Mouse (Mus musculus) neural tube, embryonic 13.5 days (tissue): ENCODE measurements around the gene Dpyd. TPM values are rescaled to one million over a fixed set of nuclear protein-coding genes. Genes with fewer than 3 reads are reported as not detected.

ENCODE experiments used
- ATAC-seq: fragments of 200-750 bp; cut with Nextera tagmentation; 2 replicates; pipeline ENCODE4 v1.8.0; 2017; ENCODE audit warnings: low read depth, mild to moderate bottlenecking, moderate TSS enrichment, moderate library complexity
- H3K27ac ChIP-seq: fragments of 300-500 bp; sonication (generic); replicated peaks from 2 replicates; pipeline ENCODE4 v1.5.1; 2015; ENCODE audit warnings: moderate library complexity, mild to moderate bottlenecking, inconsistent platforms
- H3K27me3 ChIP-seq: fragments of 300-500 bp; sonication (generic); 2 replicates; pipeline ENCODE4 v1.6.1; 2015; ENCODE audit warnings: mild to moderate bottlenecking, inconsistent platforms
- H3K36me3 ChIP-seq: fragments of 300-500 bp; sonication (generic); 2 replicates; pipeline ENCODE4 v1.6.1; 2015; ENCODE audit warnings: mild to moderate bottlenecking, inconsistent platforms
- H3K4me1 ChIP-seq: fragments of 300-500 bp; sonication (generic); replicated peaks from 2 replicates; pipeline ENCODE4 v1.6.1; 2015; ENCODE audit warnings: inconsistent platforms
- H3K4me2 ChIP-seq: fragments of 300-500 bp; sonication (generic); 2 replicates; pipeline ENCODE4 v1.6.1; 2015; ENCODE audit warnings: inconsistent platforms, mild to moderate bottlenecking, moderate library complexity
- H3K4me3 ChIP-seq: fragments of 300-500 bp; sonication (generic); 2 replicates; pipeline ENCODE4 v1.5.1; 2015; ENCODE audit warnings: mild to moderate bottlenecking, inconsistent platforms
- H3K9ac ChIP-seq: fragments of 300-500 bp; sonication (generic); 2 replicates; pipeline ENCODE4 v1.6.1; 2015; ENCODE audit warnings: moderate library complexity, mild to moderate bottlenecking, inconsistent platforms
- H3K9me3 ChIP-seq: fragments of 300-500 bp; sonication (generic); 2 replicates; pipeline ENCODE4 v1.6.1; 2016; ENCODE audit warnings: inconsistent platforms
- WGBS: fragments of 180-500 bp; shearing (Covaris S2); methylation state at CpG from one replicate; pipeline ENCODE4 v1.1.7; 2015; 5-methylcytosine and 5-hydroxymethylcytosine counted together
- polyA plus RNA-seq: library from polyadenylated mRNA; unstranded; fragments of >200 nt; fragmentation: Nextera tagmentation; extraction: Ambion mirVana; gene quantifications from 2 replicates; pipeline ENCODE4 v1.2.1, GENCODE M21; 2015

Gene Dpyd
- 6.0 and 6.8 TPM in 2 replicates for polyA plus RNA-seq

DNA sequence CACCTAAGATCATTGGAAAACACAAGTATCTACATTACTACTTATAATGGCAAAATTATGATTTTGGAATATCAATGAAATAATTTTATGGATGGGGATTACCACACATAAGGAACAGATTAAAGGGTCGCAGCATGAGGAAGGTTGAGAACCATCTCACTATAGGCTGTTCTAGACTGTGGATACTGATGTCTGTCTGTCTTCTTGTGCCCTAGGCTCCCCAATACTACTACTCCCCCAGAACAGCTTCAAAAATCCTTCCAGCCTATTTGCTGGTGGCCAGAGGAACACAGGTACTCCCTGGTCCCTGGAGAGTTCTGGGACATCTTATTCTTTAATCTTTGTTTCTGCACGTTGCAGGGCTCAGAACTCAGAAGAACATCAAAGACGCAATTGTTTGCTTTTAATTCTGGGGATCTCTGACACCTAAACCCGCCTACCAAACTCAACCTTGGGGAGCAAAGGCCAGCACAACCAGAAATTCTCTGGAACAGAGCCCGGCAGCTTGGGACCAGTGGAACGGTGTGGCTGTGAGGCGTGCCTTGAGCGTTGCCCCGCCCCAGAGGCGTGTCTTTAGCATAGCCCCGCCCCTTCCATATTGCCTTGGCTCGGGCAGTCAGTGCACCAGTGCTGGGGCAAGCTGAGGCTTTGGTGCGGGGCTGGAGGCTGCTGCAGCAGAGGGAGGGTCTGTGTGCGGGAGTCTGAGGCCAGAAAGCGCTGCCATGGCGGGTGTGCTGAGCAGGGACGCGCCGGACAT, at the start of gene Dpyd:
Gene Dpyd (plus strand): TSS at position 576 of the 757 bp plus-strand sequence.
- Histone ChIP-seq H3K4me2 (peak within 1 kb of the TSS; percentile 91), H3K4me3 (peak within 1 kb of the TSS; percentile 68), H3K27ac (no peak within 1 kb of the TSS), H3K9me3 (no peaks in the 10 kb centered on the region), H3K4me1 (peaks cover 12% of the 10 kb centered on the region), H3K27me3 (no peaks in the 10 kb centered on the region), H3K9ac (peak within 1 kb of the TSS; percentile 77), H3K36me3 (no peaks in the 10 kb centered on the region)
- ATAC-seq: peak; percentile 100
- WGBS: 6% methylated on average over 19 of the region's 19 CpGs

DNA sequence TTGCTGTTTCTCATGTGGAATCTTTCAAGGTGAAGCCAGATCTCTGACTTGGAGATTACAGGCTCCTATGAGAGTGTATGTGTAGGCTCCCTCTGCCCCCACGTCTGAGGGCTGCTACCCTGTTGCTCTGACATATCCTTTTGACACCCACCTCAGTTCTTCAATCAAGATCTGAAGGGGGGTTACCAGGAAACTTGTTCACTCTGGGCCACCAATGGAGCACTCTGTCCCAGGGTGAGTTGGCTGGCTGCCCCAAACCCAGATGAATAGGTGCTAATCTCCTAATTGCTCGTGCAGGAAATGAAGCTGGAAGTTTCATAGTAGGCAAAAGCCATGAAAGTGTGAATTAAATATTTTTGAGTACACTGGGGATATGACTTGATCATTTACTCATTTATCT, 24.3 kb upstream of the Dpyd start:
- no peak for ATAC-seq
- no peak overlapping the region for H3K27ac ChIP-seq
- H3K27me3 ChIP-seq: no peaks in the 10 kb centered on the region
- no peak overlapping the region for H3K9ac ChIP-seq
- no peak overlapping the region for H3K4me3 ChIP-seq
- H3K4me2 ChIP-seq: no peak overlapping the region
- H3K36me3 ChIP-seq: no peaks in the 10 kb centered on the region
- 59% methylated on average over 2 of the region's 2 CpGs for WGBS
- no peaks in the 10 kb centered on the region for H3K4me1 ChIP-seq
- no peaks in the 10 kb centered on the region for H3K9me3 ChIP-seq

DNA sequence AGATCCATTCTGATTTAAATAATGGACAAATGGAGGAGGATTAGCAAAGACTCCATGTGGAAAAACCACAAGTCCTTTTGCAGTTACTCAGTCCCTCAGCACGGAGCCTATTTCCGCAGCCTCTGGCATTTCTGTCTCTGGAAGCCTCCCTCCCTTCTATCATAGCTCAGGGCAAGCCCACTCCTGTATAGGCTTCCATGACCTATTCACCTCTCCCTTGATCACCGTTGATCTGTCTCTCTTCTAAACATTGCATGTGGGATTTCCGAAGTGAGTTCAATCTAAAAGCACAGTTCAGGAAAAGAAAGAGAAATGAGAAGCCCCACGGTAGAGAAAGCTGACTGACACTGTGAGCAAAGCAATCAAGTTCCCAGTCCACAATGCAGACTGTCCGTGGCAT, 20.2 kb upstream of the Dpyd start:
- Histone ChIP-seq H3K4me3 (no peak overlapping the region), H3K27ac (no peak overlapping the region), H3K27me3 (no peaks in the 10 kb centered on the region), H3K4me1 (no peaks in the 10 kb centered on the region), H3K4me2 (no peak overlapping the region), H3K9me3 (no peaks in the 10 kb centered on the region), H3K9ac (no peak overlapping the region), H3K36me3 (no peaks in the 10 kb centered on the region)
- 70% methylated on average over 6 of the region's 6 CpGs for WGBS
- no peak for ATAC-seq

DNA sequence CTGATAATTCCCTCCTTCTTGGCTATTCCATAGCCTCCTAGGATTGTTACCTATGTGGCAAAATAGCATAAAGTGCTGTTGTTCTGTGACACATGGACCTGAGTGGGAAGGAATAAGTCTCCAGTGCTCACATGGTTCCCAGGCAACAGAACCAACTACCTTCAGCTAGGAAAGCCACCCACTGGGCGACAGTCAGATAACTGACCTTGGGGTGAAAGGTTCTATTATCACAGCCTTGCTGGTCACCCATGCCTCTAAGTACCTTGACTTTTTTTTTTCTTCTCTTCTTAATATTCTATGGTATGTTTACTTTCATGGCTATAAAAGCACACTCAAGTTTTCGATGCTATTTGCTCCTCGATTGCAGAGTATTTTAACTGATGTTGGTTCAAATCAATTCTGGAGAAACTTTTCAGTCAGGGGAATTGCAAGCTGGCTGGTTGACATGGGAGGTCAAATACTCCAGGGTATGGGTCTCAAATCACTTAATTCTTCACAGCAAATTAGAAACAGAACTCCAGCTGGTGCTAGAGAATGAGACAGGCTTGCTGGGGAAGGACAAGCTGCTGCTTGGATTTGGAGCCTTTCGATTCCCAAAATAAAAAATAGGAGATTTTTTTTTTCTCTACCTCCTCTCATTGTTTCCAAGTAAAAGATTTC, 14.2 kb upstream of the Dpyd start:
- whole genome bisulfite sequencing: 48% methylated on average over 4 of the region's 4 CpGs

GRCm38 (mm10) chr3:118557605-118558004, 4.3 kb upstream of the Dpyd start:
- 62% methylated on average over 1 of the region's 1 CpGs for WGBS
- ATAC-seq: no peak
- Histone ChIP-seq H3K36me3 (no peaks in the 10 kb centered on the region), H3K4me3 (no peak overlapping the region), H3K27me3 (no peaks in the 10 kb centered on the region), H3K4me2 (no peak overlapping the region), H3K9me3 (no peaks in the 10 kb centered on the region), H3K27ac (no peak overlapping the region), H3K9ac (no peak overlapping the region), H3K4me1 (peaks cover 9% of the 10 kb centered on the region)

More for the DNA sequence above, 14.2 kb upstream of the Dpyd start:
- Histone ChIP-seq H3K36me3 (no peaks in the 10 kb centered on the region), H3K9me3 (no peaks in the 10 kb centered on the region), H3K4me2 (no peak overlapping the region), H3K27me3 (no peaks in the 10 kb centered on the region), H3K4me1 (peaks cover 10% of the 10 kb centered on the region), H3K4me3 (no peak overlapping the region), H3K27ac (no peak overlapping the region), H3K9ac (no peak overlapping the region)
- no peak for ATAC-seq

DNA sequence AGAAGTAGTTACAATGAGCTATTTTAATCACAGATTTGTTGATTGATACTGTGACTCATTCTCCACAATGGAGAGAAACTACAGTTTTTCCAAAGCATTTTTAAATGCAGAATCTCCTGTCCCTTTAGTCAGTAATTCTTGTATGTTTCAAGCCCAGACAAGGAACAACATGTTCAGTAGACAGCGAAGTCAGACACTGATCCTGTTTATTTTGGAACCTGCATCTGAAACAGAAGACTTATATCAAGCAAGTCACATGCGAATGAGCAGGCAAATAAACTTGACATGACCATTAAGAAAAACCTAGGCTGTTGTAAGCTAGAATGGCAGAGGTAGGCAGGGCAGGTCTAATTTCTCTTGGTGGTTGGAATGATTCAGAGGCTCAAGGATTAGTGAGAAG, 2.0 kb upstream of the Dpyd start:
- H3K4me1 ChIP-seq: peaks cover 12% of the 10 kb centered on the region
- H3K27me3 ChIP-seq: no peaks in the 10 kb centered on the region
- H3K4me3 ChIP-seq: no peak overlapping the region
- H3K36me3 ChIP-seq: no peaks in the 10 kb centered on the region
- ATAC-seq: no peak
- WGBS: 91% methylated on average over 2 of the region's 2 CpGs
- H3K4me2 ChIP-seq: no peak overlapping the region
- H3K9me3 ChIP-seq: no peaks in the 10 kb centered on the region
- H3K9ac ChIP-seq: no peak overlapping the region
- H3K27ac ChIP-seq: no peak overlapping the region

DNA sequence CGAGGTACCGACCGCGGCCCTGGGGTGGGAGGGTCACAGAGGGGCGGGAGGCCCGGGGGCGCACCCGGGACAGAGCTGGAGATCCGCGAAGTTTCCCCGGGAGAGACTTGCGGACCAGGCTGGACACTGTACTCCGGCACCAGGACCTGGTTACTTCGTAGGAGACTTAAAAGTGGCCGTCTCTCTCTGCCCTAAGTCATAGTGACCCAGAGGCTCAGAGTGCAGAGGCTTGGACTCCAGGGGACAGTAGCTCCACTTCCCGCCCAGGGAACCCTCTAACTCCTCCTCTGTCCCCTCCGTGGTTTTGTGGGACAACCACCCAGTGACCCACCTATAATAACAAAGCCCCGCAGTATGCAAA, 362 bp downstream of the Dpyd start:
- no peak overlapping the region for H3K27ac ChIP-seq
- WGBS: 3% methylated on average over 18 of the region's 18 CpGs
- peak overlapping the region; percentile 77 for H3K9ac ChIP-seq
- no peaks in the 10 kb centered on the region for H3K27me3 ChIP-seq
- H3K36me3 ChIP-seq: no peaks in the 10 kb centered on the region
- H3K9me3 ChIP-seq: no peaks in the 10 kb centered on the region
- peak overlapping the region; percentile 91 for H3K4me2 ChIP-seq
- H3K4me3 ChIP-seq: peak overlapping the region; percentile 68
- peaks cover 12% of the 10 kb centered on the region for H3K4me1 ChIP-seq
- ATAC-seq: peak; percentile 74

DNA sequence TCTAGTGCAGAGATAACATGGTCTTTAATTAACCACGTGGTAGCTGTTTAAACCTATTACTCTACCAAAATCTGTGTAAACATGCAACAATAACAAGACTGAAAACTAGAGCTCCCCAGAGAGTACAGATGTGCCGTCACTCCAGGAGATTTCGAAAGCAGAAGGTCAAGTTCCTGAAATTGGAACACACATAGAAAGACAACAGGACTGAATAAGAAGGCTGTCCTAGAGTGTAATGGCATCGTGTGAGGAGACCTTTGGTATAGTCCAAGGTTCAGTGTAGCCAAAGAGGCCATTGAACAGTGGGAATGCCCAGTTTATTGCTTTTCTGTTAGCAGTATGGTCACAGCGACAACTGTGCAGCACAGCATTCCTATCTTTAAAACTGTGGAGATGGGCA, 4.8 kb downstream of the Dpyd start:
- WGBS: 46% methylated on average over 5 of the region's 5 CpGs
- ATAC-seq: no peak
- no peak overlapping the region for H3K4me2 ChIP-seq

GRCm38 (mm10) chr3:118570197-118570596, 8.3 kb downstream of the Dpyd start:
- no peak for ATAC-seq
- Histone ChIP-seq H3K27ac (no peak overlapping the region), H3K4me1 (no peaks in the 10 kb centered on the region), H3K27me3 (no peaks in the 10 kb centered on the region), H3K9ac (no peak overlapping the region), H3K36me3 (no peaks in the 10 kb centered on the region), H3K4me2 (no peak overlapping the region), H3K9me3 (no peaks in the 10 kb centered on the region), H3K4me3 (no peak overlapping the region)
- WGBS: 34% methylated on average over 7 of the region's 7 CpGs

More for the DNA sequence above, 4.8 kb downstream of the Dpyd start:
- Histone ChIP-seq H3K9me3 (no peaks in the 10 kb centered on the region), H3K27me3 (no peaks in the 10 kb centered on the region), H3K4me1 (peaks cover 10% of the 10 kb centered on the region), H3K9ac (no peak overlapping the region), H3K36me3 (no peaks in the 10 kb centered on the region), H3K27ac (no peak overlapping the region), H3K4me3 (no peak overlapping the region)

GRCm38 (mm10) chr3:118590559-118590958, 28.6 kb downstream of the Dpyd start:
- Histone ChIP-seq H3K4me2 (no peak overlapping the region), H3K4me3 (no peak overlapping the region), H3K27me3 (no peaks in the 10 kb centered on the region), H3K9me3 (no peaks in the 10 kb centered on the region), H3K9ac (no peak overlapping the region), H3K27ac (no peak overlapping the region), H3K36me3 (no peaks in the 10 kb centered on the region), H3K4me1 (no peaks in the 10 kb centered on the region)
- no peak for ATAC-seq
- whole genome bisulfite sequencing: 87% methylated on average over 1 of the region's 1 CpGs

- no peaks in the 10 kb centered on the region for H3K4me1 ChIP-seq
- WGBS: 85% methylated on average over 4 of the region's 4 CpGs
- ATAC-seq: no peak
- H3K4me3 ChIP-seq: no peak overlapping the region
- no peak overlapping the region for H3K9ac ChIP-seq
- no peak overlapping the region for H3K4me2 ChIP-seq
- no peaks in the 10 kb centered on the region for H3K27me3 ChIP-seq
- no peaks in the 10 kb centered on the region for H3K9me3 ChIP-seq
- no peaks in the 10 kb centered on the region for H3K36me3 ChIP-seq
- no peak overlapping the region for H3K27ac ChIP-seq
Measured at GRCm38 (mm10) chr3:118594864-118595263, 32.9 kb downstream of the Dpyd start.

GRCm38 (mm10) chr3:118595693-118596092, 33.8 kb downstream of the Dpyd start:
- Histone ChIP-seq H3K4me1 (no peaks in the 10 kb centered on the region), H3K9ac (no peak overlapping the region), H3K36me3 (no peaks in the 10 kb centered on the region), H3K27ac (no peak overlapping the region), H3K9me3 (no peaks in the 10 kb centered on the region), H3K4me2 (no peak overlapping the region), H3K4me3 (no peak overlapping the region), H3K27me3 (no peaks in the 10 kb centered on the region)
- 86% methylated on average over 2 of the region's 2 CpGs for WGBS
- no peak for ATAC-seq
